Mouse (Mus musculus) erythroblast, embryonic 14.5 days (primary cell): Measurements from ENCODE around the gene Ccr7. TPM values are rescaled to one million over a fixed set of nuclear protein-coding genes. Genes with fewer than 3 reads are reported as not detected.

Source experiments
- H3K27me3 ChIP-seq: 2 replicates; pipeline ENCODE4 v1.6.1; 2012; ENCODE audit warnings: inconsistent platforms; ENCODE audit not compliant: control insufficient read depth
- H3K36me3 ChIP-seq: 2 replicates; pipeline ENCODE4 v1.6.1; 2012; ENCODE audit warnings: mild to moderate bottlenecking, inconsistent platforms; ENCODE audit not compliant: control insufficient read depth
- H3K4me1 ChIP-seq: 2 replicates; pipeline ENCODE4 v1.6.1; 2012; ENCODE audit warnings: inconsistent platforms; ENCODE audit not compliant: control insufficient read depth
- H3K4me3 ChIP-seq: replicated peaks from 2 replicates; pipeline ENCODE3; 2012; ENCODE audit warnings: moderate library complexity, mild to moderate bottlenecking, inconsistent platforms
- H3K9me3 ChIP-seq: 2 replicates; pipeline ENCODE4 v1.6.1; 2012; ENCODE audit warnings: low read length, inconsistent platforms, mixed read lengths; ENCODE audit not compliant: control insufficient read depth
- GATA1 ChIP-seq: IDR thresholded peaks from 2 replicates; pipeline ENCODE4 v1.6.1; 2012; ENCODE audit warnings: low read length, inconsistent platforms, mixed read lengths
- TAL1 ChIP-seq: IDR thresholded peaks from 3 replicates; pipeline ENCODE4 v1.6.1; 2012; ENCODE audit warnings: low read length, inconsistent platforms, mixed read lengths
- polyA plus RNA-seq: library from polyadenylated mRNA; stranded (reverse); fragments of >175 nt; gene quantifications from 2 replicates; pipeline ENCODE4 v1.2.3, GENCODE M21; 2012

Gene Ccr7
- polyA plus RNA-seq, 1 experiment, result not detected

- Histone ChIP-seq H3K27me3 (no peaks in the 10 kb centered on the region), H3K36me3 (no peaks in the 10 kb centered on the region), H3K4me1 (peaks cover 2% of the 10 kb centered on the region; the same call in 1 of the 2 replicates), H3K4me3 (no peak overlapping the region), H3K9me3 (no peaks in the 10 kb centered on the region)
- TF ChIP-seq TAL1 (no peak), GATA1 (no peak)
These were observed 30.8 kb downstream of the Ccr7 start for GRCm38 (mm10) chr11:99123977-99124634.

- Histone ChIP-seq H3K36me3 (no peaks in the 10 kb centered on the region), H3K4me3 (no peak overlapping the region), H3K9me3 (no peaks in the 10 kb centered on the region), H3K27me3 (no peaks in the 10 kb centered on the region), H3K4me1 (no peaks in the 10 kb centered on the region; the same call in 1 of the 2 replicates)
- TF ChIP-seq GATA1 (no peak), TAL1 (no peak)
These were observed 32.2 kb downstream of the Ccr7 start for GRCm38 (mm10) chr11:99122703-99123102.

- H3K4me1 ChIP-seq, result no peaks in the 10 kb centered on the region
- H3K4me3 ChIP-seq, result no peak overlapping the region
- no peaks in the 10 kb centered on the region for H3K9me3 ChIP-seq
- no peaks in the 10 kb centered on the region for H3K27me3 ChIP-seq
- no peaks in the 10 kb centered on the region for H3K36me3 ChIP-seq
- no peak for TF ChIP-seq TAL1
- no peak for TF ChIP-seq GATA1
These were observed 33.7 kb downstream of the Ccr7 start for GRCm38 (mm10) chr11:99121218-99121631.

GRCm38 (mm10) chr11:99120524-99121217, 34.2 kb downstream of the Ccr7 start:
- no peaks in the 10 kb centered on the region for H3K4me1 ChIP-seq
- no peaks in the 10 kb centered on the region for H3K36me3 ChIP-seq
- H3K27me3 ChIP-seq, result no peaks in the 10 kb centered on the region
- TF ChIP-seq TAL1 (no peak), GATA1 (no peak)
- no peak overlapping the region for H3K4me3 ChIP-seq
- no peaks in the 10 kb centered on the region for H3K9me3 ChIP-seq

- no peak overlapping the region for H3K4me3 ChIP-seq
- no peaks in the 10 kb centered on the region for H3K27me3 ChIP-seq
- TF ChIP-seq TAL1 (no peak), GATA1 (no peak)
- no peaks in the 10 kb centered on the region for H3K9me3 ChIP-seq
- H3K36me3 ChIP-seq, result no peaks in the 10 kb centered on the region
- no peaks in the 10 kb centered on the region for H3K4me1 ChIP-seq
These were observed 35.9 kb downstream of the Ccr7 start for GRCm38 (mm10) chr11:99118963-99119362.

GRCm38 (mm10) chr11:99118420-99118819, 36.5 kb downstream of the Ccr7 start:
- no peak for TF ChIP-seq TAL1
- TF ChIP-seq GATA1, result no peak
- Histone ChIP-seq H3K4me3 (no peak overlapping the region), H3K36me3 (no peaks in the 10 kb centered on the region), H3K27me3 (no peaks in the 10 kb centered on the region), H3K4me1 (no peaks in the 10 kb centered on the region), H3K9me3 (no peaks in the 10 kb centered on the region)

- Histone ChIP-seq H3K4me1 (no peaks in the 10 kb centered on the region), H3K27me3 (no peaks in the 10 kb centered on the region), H3K9me3 (no peaks in the 10 kb centered on the region), H3K36me3 (no peaks in the 10 kb centered on the region), H3K4me3 (no peak overlapping the region)
- no peak for TF ChIP-seq TAL1
- TF ChIP-seq GATA1, result no peak
These were observed 37.0 kb downstream of the Ccr7 start for GRCm38 (mm10) chr11:99117907-99118306.

- no peaks in the 10 kb centered on the region for H3K4me1 ChIP-seq
- H3K4me3 ChIP-seq, result no peak overlapping the region
- H3K9me3 ChIP-seq, result no peaks in the 10 kb centered on the region
- TF ChIP-seq TAL1 (no peak), GATA1 (no peak)
- H3K27me3 ChIP-seq, result no peaks in the 10 kb centered on the region
- no peaks in the 10 kb centered on the region for H3K36me3 ChIP-seq
These were observed 38.9 kb downstream of the Ccr7 start for GRCm38 (mm10) chr11:99115940-99116339.

GRCm38 (mm10) chr11:99113111-99113510, 41.8 kb downstream of the Ccr7 start:
- Histone ChIP-seq H3K4me1 (no peaks in the 10 kb centered on the region), H3K4me3 (no peak overlapping the region), H3K9me3 (no peaks in the 10 kb centered on the region), H3K36me3 (no peaks in the 10 kb centered on the region), H3K27me3 (no peaks in the 10 kb centered on the region)
- TF ChIP-seq GATA1 (no peak), TAL1 (no peak)
